Mouse (Mus musculus) small intestine, adult 2 months (tissue): ENCODE data around the gene Hdac4.

Experiments
- CTCF ChIP-seq: fragments of 200-500 bp; IDR thresholded peaks from 2 replicates; pipeline ENCODE4 v1.5.1; 2012; ENCODE audit warnings: low read depth, mild to moderate bottlenecking, control low read depth, inconsistent platforms, low read length, moderate library complexity, mixed read lengths; ENCODE audit not compliant: insufficient replicate concordance, insufficient read length; ENCODE audit errors: extremely low read depth
- POLR2A ChIP-seq: fragments of 200-500 bp; IDR thresholded peaks from 2 replicates; pipeline ENCODE4 v1.6.1; 2012; ENCODE audit warnings: low read depth, mild to moderate bottlenecking, control low read depth, inconsistent platforms, low read length, moderate library complexity

- TF ChIP-seq POLR2A (no peak), CTCF (no peak)
Measured at GRCm38 (mm10) chr1:91921279-91921678, 274.2 kb downstream of the Hdac4 start.
